Mouse (Mus musculus) intestine, embryonic 16.5 days (tissue): ENCODE measurements at regions not wholly inside any gene's neighbourhood (a gene's known extent, or its start where the extent isn't known, plus 50 kb on each side); places are given as distances from the start of the nearest gene placed in this dataset.
A peak's percentile ranks its signal among the peaks of the same experiment; 100 is the strongest.

Experiments
- ATAC-seq: fragments of 200-750 bp; cut with Nextera tagmentation; 2 replicates; pipeline ENCODE4 v1.8.0; 2017; ENCODE audit warnings: moderate TSS enrichment, moderate library complexity
- H3K27ac ChIP-seq: fragments of 300-500 bp; sonication (generic); 2 replicates; pipeline ENCODE4 v1.5.1; 2014; ENCODE audit warnings: mild to moderate bottlenecking, low read length
- H3K27me3 ChIP-seq: fragments of 300-500 bp; sonication (generic); replicated peaks from 2 replicates; pipeline ENCODE4 v1.6.1; 2014; ENCODE audit warnings: low read length, control low read depth, mixed read lengths; ENCODE audit not compliant: control insufficient read depth, insufficient read depth
- H3K36me3 ChIP-seq: fragments of 300-500 bp; sonication (generic); 2 replicates; pipeline ENCODE4 v1.6.1; 2014; ENCODE audit warnings: low read length, control low read depth; ENCODE audit not compliant: control insufficient read depth, insufficient read depth
- H3K4me1 ChIP-seq: fragments of 300-500 bp; sonication (generic); 2 replicates; pipeline ENCODE4 v1.6.1; 2014; ENCODE audit warnings: low read length, control low read depth, mixed read lengths; ENCODE audit not compliant: control insufficient read depth, insufficient read depth
- H3K4me2 ChIP-seq: fragments of 300-500 bp; sonication (generic); 2 replicates; pipeline ENCODE4 v1.6.1; 2014; ENCODE audit warnings: low read depth, low read length, control low read depth
- H3K4me3 ChIP-seq: fragments of 300-500 bp; sonication (generic); 2 replicates; pipeline ENCODE4 v1.5.1; 2014; ENCODE audit warnings: mild to moderate bottlenecking, low read length
- H3K9ac ChIP-seq: fragments of 300-500 bp; sonication (generic); 2 replicates; pipeline ENCODE4 v1.6.1; 2014; ENCODE audit warnings: low read depth, low read length
- H3K9me3 ChIP-seq: fragments of 300-500 bp; sonication (generic); 2 replicates; pipeline ENCODE4 v1.6.1; 2016; ENCODE audit warnings: low read length, control low read depth; ENCODE audit not compliant: control insufficient read depth
- WGBS: fragments of 180-500 bp; shearing (Covaris S2); extraction: QIAGEN DNeasy Blood & Tissue Kit; methylation state at CpG from one replicate; pipeline ENCODE4 v1.1.7; 2014; 5-methylcytosine and 5-hydroxymethylcytosine counted together

DNA sequence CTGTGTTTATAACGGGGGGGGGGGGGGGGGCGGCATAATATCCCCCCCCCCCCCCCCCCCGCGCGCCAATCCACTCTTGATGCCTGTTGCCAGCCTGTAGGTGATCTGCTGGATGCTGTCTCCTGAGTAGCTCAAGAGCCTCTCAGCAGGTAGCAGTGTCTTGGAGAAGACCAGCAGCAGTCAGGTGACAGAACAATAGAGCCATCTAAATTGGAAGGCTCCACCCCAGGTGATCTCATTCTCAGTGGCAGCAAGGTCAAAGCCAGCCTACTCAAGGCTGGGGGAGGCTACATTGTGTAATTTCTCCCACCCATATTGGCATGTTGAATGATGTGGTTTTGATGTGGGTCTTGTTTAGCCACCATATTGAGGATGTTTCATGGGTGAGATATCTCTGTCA, 338.3 kb upstream of the Zfp804a start:
- Histone ChIP-seq H3K36me3 (no peaks in the 10 kb centered on the region), H3K4me3 (no peak overlapping the region), H3K27me3 (no peaks in the 10 kb centered on the region), H3K9me3 (no peaks in the 10 kb centered on the region), H3K4me2 (no peak overlapping the region), H3K27ac (no peak overlapping the region), H3K4me1 (no peaks in the 10 kb centered on the region), H3K9ac (no peak overlapping the region)
- no peak for ATAC-seq
- WGBS = no CpG with 5 or more reads among the region's 5 CpGs

DNA sequence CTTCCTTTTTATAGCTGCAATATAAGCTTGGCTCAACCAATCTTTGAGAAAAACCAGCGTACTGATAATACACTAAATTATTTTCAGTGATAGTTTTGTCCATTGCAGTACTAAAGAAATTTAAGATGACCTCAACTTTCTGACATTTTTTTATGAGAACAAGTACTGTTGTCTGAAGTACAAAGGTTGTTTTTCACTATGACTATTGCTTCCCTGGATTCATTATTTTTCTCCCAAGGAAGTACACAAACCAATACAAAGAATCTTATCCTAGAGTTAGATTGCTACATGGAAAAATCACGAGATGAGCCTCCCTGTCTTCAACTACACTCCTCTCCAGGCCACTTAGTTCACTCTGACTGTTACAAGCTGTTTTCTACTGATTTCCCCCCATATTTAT, 319.5 kb upstream of the Zfp804a start:
- no peaks in the 10 kb centered on the region for H3K4me1 ChIP-seq
- ATAC-seq = peak; percentile 82
- H3K9ac ChIP-seq = no peak overlapping the region
- H3K9me3 ChIP-seq = no peaks in the 10 kb centered on the region
- no peaks in the 10 kb centered on the region for H3K36me3 ChIP-seq
- H3K4me2 ChIP-seq = no peak overlapping the region
- WGBS = 53% methylated on average over 2 of the region's 2 CpGs
- H3K27ac ChIP-seq = no peak overlapping the region
- no peaks in the 10 kb centered on the region for H3K27me3 ChIP-seq
- H3K4me3 ChIP-seq = no peak overlapping the region

- no peak for ATAC-seq
- no peak overlapping the region for H3K4me3 ChIP-seq
- WGBS = 88% methylated on average over 4 of the region's 4 CpGs
- no peak overlapping the region for H3K4me2 ChIP-seq
- H3K27ac ChIP-seq = no peak overlapping the region
- no peak overlapping the region for H3K9ac ChIP-seq
- H3K36me3 ChIP-seq = no peaks in the 10 kb centered on the region
- H3K27me3 ChIP-seq = no peaks in the 10 kb centered on the region
- H3K9me3 ChIP-seq = no peaks in the 10 kb centered on the region
- no peaks in the 10 kb centered on the region for H3K4me1 ChIP-seq
These were observed 319.0 kb upstream of the Zfp804a start for GRCm38 (mm10) chr2:81734031-81734430.

- H3K4me1 ChIP-seq = no peaks in the 10 kb centered on the region
- H3K9me3 ChIP-seq = no peaks in the 10 kb centered on the region
- H3K27me3 ChIP-seq = no peaks in the 10 kb centered on the region
- H3K9ac ChIP-seq = no peak overlapping the region
- H3K4me2 ChIP-seq = no peak overlapping the region
- ATAC-seq = no peak
- H3K36me3 ChIP-seq = no peaks in the 10 kb centered on the region
- WGBS = 57% methylated on average over 2 of the region's 2 CpGs
- no peak overlapping the region for H3K4me3 ChIP-seq
- no peak overlapping the region for H3K27ac ChIP-seq
These were observed 287.2 kb upstream of the Zfp804a start for GRCm38 (mm10) chr2:81765778-81766177.

GRCm38 (mm10) chr2:81783059-81783458, 270.0 kb upstream of the Zfp804a start:
- Histone ChIP-seq H3K4me2 (no peak overlapping the region), H3K4me3 (no peak overlapping the region), H3K27me3 (no peaks in the 10 kb centered on the region), H3K27ac (no peak overlapping the region), H3K9me3 (no peaks in the 10 kb centered on the region), H3K36me3 (no peaks in the 10 kb centered on the region), H3K4me1 (no peaks in the 10 kb centered on the region), H3K9ac (no peak overlapping the region)
- ATAC-seq = peak; percentile 71
- WGBS = 41% methylated on average over 4 of the region's 4 CpGs
